Mouse (Mus musculus): ENCODE measurements around the gene S100a5. TPM values are rescaled to one million over a fixed set of nuclear protein-coding genes. Genes with fewer than 3 reads are reported as not detected.

The S100a5 gene
- total RNA-seq (2023), result not detected

GRCm38 (mm10) chr3:90608223-90608622 is at the start of gene S100a5:
Gene S100a5 (plus strand): TSS chr3:90608523.

GRCm38 (mm10) chr3:90560008-90560628 is 48.2 kb upstream of the S100a5 start, which contains the start of gene S100a3:
Gene S100a3 (plus strand): TSS chr3:90560578.

DNA sequence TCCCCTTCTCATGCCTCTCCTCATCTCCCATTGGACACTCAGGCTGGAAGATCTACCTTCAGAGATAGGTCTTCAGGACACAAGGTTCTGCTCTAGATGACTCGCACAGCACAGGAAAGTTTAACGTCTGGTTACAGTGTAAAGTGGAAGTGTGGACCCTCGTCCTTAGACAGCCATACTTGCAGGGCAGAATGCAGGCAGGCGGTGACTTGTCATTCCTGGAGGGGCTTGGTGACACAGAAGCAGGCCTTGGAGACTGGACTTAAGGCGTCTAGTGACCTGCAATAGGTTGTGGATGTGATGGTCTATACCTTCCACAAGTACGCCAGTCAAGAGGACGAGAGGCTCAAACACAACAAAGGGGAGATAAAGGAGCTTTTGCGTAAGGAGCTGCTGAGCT is 18.4 kb upstream of the S100a5 start, which contains the start of gene S100a2:
TSS of gene S100a2 (plus strand) at position 301 of the 400 bp plus-strand sequence.

GRCm38 (mm10) chr3:90601486-90602110 is 6.7 kb upstream of the S100a5 start, which contains the start of gene Gm42674:
Gene Gm42674 (plus strand): TSS chr3:90601904.

GRCm38 (mm10) chr3:90603623-90604022 is 4.7 kb upstream of the S100a5 start, which contains the start of gene S100a4:
Gene S100a4 (plus strand): TSS chr3:90603771.

DNA sequence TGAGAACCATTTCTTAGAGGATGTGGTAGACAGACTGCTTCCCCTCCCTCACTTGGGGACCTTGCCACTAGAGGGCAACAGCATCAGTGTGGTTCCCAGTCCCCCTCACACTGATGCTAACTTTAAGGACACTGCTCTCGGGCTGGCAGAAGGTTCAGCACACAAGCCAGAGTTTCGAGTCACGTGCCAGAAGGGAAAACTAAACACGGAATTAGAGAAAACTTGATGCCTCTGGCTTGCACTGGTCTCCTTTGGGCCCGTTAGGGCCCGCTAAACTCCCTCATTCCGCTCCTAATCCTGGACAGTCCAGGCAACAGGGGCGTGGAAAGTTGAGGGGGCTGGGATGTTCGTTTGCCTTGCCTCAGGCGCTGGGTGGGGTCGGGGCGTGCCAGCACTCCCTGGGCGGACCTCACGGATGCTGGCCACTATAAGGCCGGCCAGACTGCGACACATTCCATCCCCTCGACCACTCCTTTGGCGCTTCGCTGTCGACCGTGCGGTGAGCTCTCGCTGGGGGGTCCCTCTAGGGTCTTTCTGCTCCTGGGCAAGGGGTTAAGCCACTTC is 4.5 kb downstream of the S100a5 start, which contains the start of gene S100a6:
TSS of gene S100a6 (plus strand) at position 155 of the 564 bp plus-strand sequence.

GRCm38 (mm10) chr3:90653717-90654116 is 45.4 kb downstream of the S100a5 start, which contains the start of gene S100a7a:
Gene S100a7a (plus strand): TSS chr3:90654017.

Other genes starting within 250 kb of the S100a5 start
- gene Slc27a3, start 218.6 kb upstream of the S100a5 start, total RNA-seq (2023), result 1 to 10 TPM; 1.8 to 2.2 TPM
- 10 to 100 TPM; 57.3 to 67.2 TPM for gene Ints3, start 174.9 kb upstream of the S100a5 start, total RNA-seq (2023)
- gene Npr1, start 142.7 kb upstream of the S100a5 start, total RNA-seq (2023), result not detected
- 10 to 100 TPM; 89.4 to 92.6 TPM for gene Ilf2, start 132.4 kb upstream of the S100a5 start, total RNA-seq (2023)
- 10 to 100 TPM; 36.9 to 38.9 TPM for gene Snapin, start 117.5 kb upstream of the S100a5 start, total RNA-seq (2023)
- 100 to 1,000 TPM; 183 to 188 TPM for gene Chtop, start 99.0 kb upstream of the S100a5 start, total RNA-seq (2023)
- gene S100a1, start 94.1 kb upstream of the S100a5 start, total RNA-seq (2023), result 1 to 10 TPM in 1 of 2 experiments, not detected in 1; 1.5 TPM
- 10 to 100 TPM; 38.2 to 40.3 TPM for gene S100a13, start 94.1 kb upstream of the S100a5 start, total RNA-seq (2023)
- 1 to 10 TPM; 1.3 to 3.4 TPM for gene S100a14, start 81.7 kb upstream of the S100a5 start, total RNA-seq (2023)
- not detected for gene S100a16, start 71.3 kb upstream of the S100a5 start, total RNA-seq (2023)
- gene S100a3, start 47.9 kb upstream of the S100a5 start, total RNA-seq (2023), result 1 to 10 TPM in 1 of 2 experiments, not detected in 1; 1.1 TPM
- gene S100a2, start 18.3 kb upstream of the S100a5 start, total RNA-seq (2023), result not detected
- not detected for gene Gm42674, start 6.6 kb upstream of the S100a5 start, total RNA-seq (2023)
- 10 to 100 TPM; 34.0 to 64.5 TPM for gene S100a4, start 4.8 kb upstream of the S100a5 start, total RNA-seq (2023)
- 10 to 100 TPM; 23.8 to 39.8 TPM for gene S100a6, start 4.4 kb downstream of the S100a5 start, total RNA-seq (2023)
- not detected for gene S100a7a, start 45.5 kb downstream of the S100a5 start, total RNA-seq (2023)
- 10 to 100 TPM in 1 of 2 experiments, 1 to 10 TPM in 1; 8.0 to 10.6 TPM for gene S100a8, start 60.5 kb downstream of the S100a5 start, total RNA-seq (2023)
- gene S100a9, start 87.2 kb downstream of the S100a5 start, total RNA-seq (2023), result 10 to 100 TPM in 1 of 2 experiments, 1 to 10 TPM in 1; 8.2 to 12.7 TPM
- not detected for gene Pglyrp4, start 118.4 kb downstream of the S100a5 start, total RNA-seq (2023)
- not detected for gene Gm5849, start 169.4 kb downstream of the S100a5 start, total RNA-seq (2023)

All from T-cell, adult 66 days (primary cell).